Mouse (Mus musculus) kidney, adult 2 months (tissue): ENCODE measurements around the gene Tcp11l1.

Experiments
- CTCF ChIP-seq: fragments of 200-500 bp; conservative IDR thresholded peaks from 2 replicates; pipeline ENCODE4 v1.5.1; 2011; ENCODE audit warnings: low read depth, mild to moderate bottlenecking, control low read depth, low read length, moderate library complexity, mixed read lengths; ENCODE audit not compliant: insufficient read depth, insufficient read length
- POLR2A ChIP-seq: fragments of 200-500 bp; IDR thresholded peaks from one replicate; pipeline ENCODE4 v1.6.1; 2011; ENCODE audit warnings: low read depth, low read length, control low read depth

DNA sequence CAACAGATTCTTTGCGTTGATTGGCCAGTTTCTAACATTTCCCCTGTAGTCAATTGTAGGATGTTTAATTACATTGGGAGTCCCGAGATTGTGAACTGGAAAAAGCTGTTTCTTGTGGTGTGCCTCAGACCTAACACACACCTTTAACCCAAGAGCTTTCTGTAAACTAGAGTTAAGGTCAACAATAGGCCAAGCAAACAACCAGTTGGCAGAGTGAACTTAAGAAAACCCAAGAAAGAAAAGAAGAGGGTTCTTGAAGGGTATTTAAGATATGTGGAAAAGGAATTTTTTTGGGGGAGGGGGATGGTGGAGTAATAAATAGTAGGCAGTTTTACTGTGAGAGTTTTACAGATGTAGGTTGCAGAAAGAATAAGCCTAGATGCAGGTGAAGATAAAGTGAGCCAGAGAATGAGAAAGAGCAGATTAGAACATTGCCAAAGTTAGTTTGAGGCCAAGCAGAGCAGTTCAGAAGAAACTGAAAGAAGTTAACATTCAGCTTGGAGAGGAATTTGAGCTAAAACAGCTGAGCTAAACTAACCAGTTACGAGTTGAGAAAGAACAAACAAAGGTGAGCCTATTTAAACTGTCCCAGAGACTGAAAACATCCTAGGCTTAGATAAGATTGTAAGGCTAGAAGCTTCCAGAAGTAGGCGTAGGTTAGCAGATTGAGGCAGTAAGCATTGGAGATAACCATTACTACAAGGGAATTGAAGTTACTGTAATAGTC, 95.8 kb downstream of the Tcp11l1 start:
- TF ChIP-seq POLR2A, result no peak
- TF ChIP-seq CTCF, result no peak
